Mouse (Mus musculus) large intestine, adult 2 months (tissue): Measurements from ENCODE around the gene Pth2. TPM values are rescaled to one million over a fixed set of nuclear protein-coding genes. Genes with fewer than 3 reads are reported as not detected.

Experiments used
- DNase-seq: peaks from one replicate; pipeline ENCODE4 v3.0.0-alpha.2; 2012; ENCODE audit warnings: low read depth, low spot score
- WGBS: fragments of 180-500 bp; shearing (Covaris S2); methylation state at CpG from one replicate; pipeline ENCODE4 v1.1.7; 2018; 5-methylcytosine and 5-hydroxymethylcytosine counted together
- polyA plus RNA-seq: library from polyadenylated mRNA; depleted of rRNA; stranded (reverse); fragments of >200 nt; gene quantifications from 2 replicates; pipeline ENCODE4 v1.2.3, GENCODE M21; 2012; rRNA removed

The Pth2 gene
- polyA plus RNA-seq, 1 experiment: not detected

DNA sequence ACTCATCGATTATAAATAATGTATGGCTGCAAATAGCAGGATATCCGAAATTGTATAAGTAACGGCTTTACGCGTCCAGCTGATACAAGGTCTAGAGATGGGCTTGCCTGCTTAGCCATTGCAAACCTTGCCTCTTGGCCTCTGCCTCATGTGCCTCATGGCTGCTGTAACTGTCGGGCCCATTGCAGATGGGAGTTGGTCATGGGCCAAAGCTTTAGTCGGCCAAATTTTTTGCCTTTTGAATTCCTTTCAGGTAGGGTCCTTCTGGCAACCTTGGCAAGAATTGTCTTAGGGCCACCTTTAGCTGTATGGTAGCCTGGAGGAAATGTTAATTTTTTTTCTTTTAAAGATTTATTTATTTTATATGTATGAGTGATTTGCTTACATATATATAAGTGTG is 44.0 kb downstream of the Pth2 start:
- WGBS: 87% methylated on average over 7 of the region's 7 CpGs

DNA sequence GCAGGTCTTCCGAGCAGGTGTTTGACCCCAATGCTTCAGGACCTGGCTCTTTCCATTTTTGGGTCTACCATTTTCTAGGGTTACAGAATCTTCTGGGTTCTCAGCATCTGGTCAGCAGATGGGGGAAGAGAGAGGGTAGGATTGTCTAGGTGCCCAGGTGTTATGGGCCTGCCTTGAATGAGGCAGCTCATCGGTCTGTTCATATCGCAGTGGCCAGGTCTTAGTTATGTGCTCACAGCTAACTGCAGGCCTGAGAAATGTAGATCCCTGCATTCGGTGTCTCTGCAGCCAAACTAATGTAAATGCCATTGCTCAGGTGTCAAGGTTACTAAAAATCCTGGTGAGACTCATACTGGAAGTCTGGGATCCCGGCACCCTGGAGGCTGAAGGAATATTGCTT is 45.6 kb downstream of the Pth2 start:
- 87% methylated on average over 5 of the region's 5 CpGs for WGBS
- DNase-seq: no peak

More for the DNA sequence above, 44.0 kb downstream of the Pth2 start:
- no peak for DNase-seq

DNA sequence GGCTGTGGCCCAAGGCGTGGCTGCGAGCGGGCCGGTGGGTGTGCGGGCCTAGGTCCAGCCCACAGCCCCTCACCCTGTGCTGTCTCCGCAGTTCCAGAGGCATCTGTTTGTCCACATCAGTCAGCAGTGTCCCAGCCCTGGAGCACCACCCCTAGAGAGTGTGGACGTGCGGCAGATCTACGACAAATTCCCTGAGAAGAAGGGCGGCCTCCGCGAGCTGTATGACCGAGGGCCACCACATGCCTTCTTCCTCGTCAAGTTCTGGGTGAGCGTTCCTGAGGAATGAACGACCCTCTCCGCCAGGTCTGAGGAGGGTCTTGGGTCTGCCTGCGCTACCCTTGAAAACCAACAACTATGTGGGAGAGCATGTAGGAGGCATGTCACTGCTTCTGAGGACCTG is 47.8 kb downstream of the Pth2 start:
- no peak for DNase-seq
- 95% methylated on average over 18 of the region's 18 CpGs for WGBS

DNA sequence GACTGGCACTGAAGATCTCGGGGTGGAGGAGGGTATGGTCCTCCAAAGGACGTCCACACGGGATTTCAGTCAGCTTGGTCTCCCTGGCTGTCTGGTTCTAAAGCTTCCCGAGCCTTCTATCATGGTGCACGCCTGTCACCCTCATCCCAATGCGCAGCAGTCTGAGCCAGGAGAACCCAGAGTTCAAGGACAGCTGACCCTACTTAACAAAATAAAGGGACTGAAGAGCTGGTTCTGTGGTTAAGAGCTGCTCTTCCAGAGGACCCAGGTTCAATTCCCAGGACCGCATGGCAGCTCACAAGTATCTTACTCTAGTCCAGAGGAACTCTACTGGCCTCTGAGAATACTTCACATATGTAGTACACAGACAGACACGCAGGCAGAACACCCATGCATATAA is 48.3 kb downstream of the Pth2 start:
- WGBS: 91% methylated on average over 8 of the region's 8 CpGs
- no peak for DNase-seq

DNA sequence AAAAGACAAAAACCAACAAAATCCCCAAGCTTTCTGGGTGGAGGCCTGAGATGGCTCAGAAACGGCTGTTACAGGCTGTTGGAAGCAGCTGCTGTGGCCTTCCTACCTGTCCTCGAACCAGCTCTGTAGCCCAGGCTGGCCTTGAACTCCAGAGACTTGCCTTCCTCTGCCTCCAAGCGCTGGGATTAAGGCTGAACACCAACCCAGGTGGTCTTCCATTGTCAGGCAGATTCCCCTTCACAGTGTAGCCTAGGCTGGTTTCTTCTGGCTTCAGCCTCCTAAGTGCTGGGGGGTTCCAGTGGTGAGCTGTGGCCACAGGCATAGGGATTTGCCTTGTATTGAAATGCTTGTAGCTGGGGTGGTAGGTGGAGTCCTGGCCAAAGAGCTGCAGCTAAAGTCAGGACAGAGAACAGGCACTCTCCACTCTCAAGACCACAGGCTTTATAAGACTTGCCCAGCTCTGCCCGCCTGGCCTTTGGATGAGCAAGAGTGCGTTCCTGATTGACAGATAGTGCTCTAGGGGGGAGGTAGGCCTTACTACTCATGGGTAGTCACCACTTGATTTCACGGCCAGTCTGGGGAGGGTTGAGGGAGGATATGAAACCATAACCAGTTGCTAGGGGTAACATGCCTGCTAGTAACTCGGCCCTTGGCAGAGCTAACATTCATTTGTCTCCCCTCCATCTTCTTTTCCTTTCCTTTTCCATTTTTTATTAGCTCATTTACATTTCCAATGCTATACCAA is 48.8 kb downstream of the Pth2 start:
- DNase-seq: no peak

DNA sequence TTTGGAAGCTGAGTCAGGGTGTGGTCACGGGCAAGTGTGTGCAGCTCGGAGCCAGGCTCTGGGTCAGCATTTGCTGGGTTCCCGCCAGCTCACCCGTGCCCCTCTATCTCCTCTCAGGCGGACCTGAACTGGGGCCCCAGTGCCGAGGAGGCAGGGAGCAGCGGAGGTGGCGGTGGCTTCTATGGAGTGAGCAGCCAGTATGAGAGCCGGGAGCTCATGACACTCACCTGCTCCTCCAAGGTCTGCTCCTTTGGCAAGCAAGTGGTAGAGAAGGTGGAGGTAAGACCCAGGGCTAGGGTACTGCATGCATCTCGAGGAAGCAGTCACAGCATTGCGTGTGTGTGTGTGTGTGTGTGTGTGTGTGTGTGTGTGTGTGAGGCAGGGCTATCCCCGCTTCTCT is 50.4 kb downstream of the Pth2 start:
- no peak for DNase-seq

More for the DNA sequence above, 48.8 kb downstream of the Pth2 start:
- WGBS: 88% methylated on average over 7 of the region's 7 CpGs

More for the DNA sequence above, 50.4 kb downstream of the Pth2 start:
- 89% methylated on average over 12 of the region's 12 CpGs for WGBS

Other genes starting within 250 kb of the Pth2 start
- gene Tsks, start 237.8 kb upstream of the Pth2 start, polyA plus RNA-seq: not detected in 2 replicates
- gene Cpt1c, start 206.1 kb upstream of the Pth2 start, polyA plus RNA-seq: 4.2 and 5.9 TPM in 2 replicates
- 167 and 188 TPM in 2 replicates for gene Prmt1, start 194.4 kb upstream of the Pth2 start, polyA plus RNA-seq
- 107 and 110 TPM in 2 replicates for gene Irf3, start 183.3 kb upstream of the Pth2 start, polyA plus RNA-seq
- 20.8 and 23.3 TPM in 2 replicates for gene Bcl2l12, start 182.3 kb upstream of the Pth2 start, polyA plus RNA-seq
- 32.3 and 44.7 TPM in 2 replicates for gene Scaf1, start 164.6 kb upstream of the Pth2 start, polyA plus RNA-seq
- 112 and 124 TPM in 2 replicates for gene Rras, start 163.0 kb upstream of the Pth2 start, polyA plus RNA-seq
- 5.4 and 6.2 TPM in 2 replicates for gene Prr12, start 128.1 kb upstream of the Pth2 start, polyA plus RNA-seq
- 52.4 and 66.9 TPM in 2 replicates for gene Nosip, start 118.6 kb upstream of the Pth2 start, polyA plus RNA-seq
- 77.3 and 92.5 TPM in 2 replicates for gene Prrg2, start 118.3 kb upstream of the Pth2 start, polyA plus RNA-seq
- gene Rcn3, start 88.8 kb upstream of the Pth2 start, polyA plus RNA-seq: 44.3 and 48.6 TPM in 2 replicates
- gene Fcgrt, start 77.1 kb upstream of the Pth2 start, polyA plus RNA-seq: 75.3 and 85.1 TPM in 2 replicates
- gene Rps11, start 56.6 kb upstream of the Pth2 start, polyA plus RNA-seq: 407 and 500 TPM in 2 replicates
- gene Rpl13a, start 52.2 kb upstream of the Pth2 start, polyA plus RNA-seq: 2,093 and 2,372 TPM in 2 replicates
- gene Gm45713, start 44.8 kb upstream of the Pth2 start, polyA plus RNA-seq: 0.78 and 1.1 TPM in 2 replicates
- gene Flt3l, start 44.6 kb upstream of the Pth2 start, polyA plus RNA-seq: 30.5 and 38.2 TPM in 2 replicates
- 62.5 and 65.5 TPM in 2 replicates for gene Pih1d1, start 26.7 kb upstream of the Pth2 start, polyA plus RNA-seq
- 152 and 159 TPM in 2 replicates for gene Aldh16a1, start 26.4 kb upstream of the Pth2 start, polyA plus RNA-seq
- gene Slc17a7, start 17.0 kb upstream of the Pth2 start, polyA plus RNA-seq: 0.07 and 0.11 TPM in 2 replicates
- gene Gfy, start 1.4 kb upstream of the Pth2 start, polyA plus RNA-seq: not detected in 2 replicates
- gene Ccdc155, start 23.9 kb downstream of the Pth2 start, polyA plus RNA-seq: 0.09 TPM in 1 of 2 replicates, not detected in the other
- 0.47 and 0.67 TPM in 2 replicates for gene Dkkl1, start 31.2 kb downstream of the Pth2 start, polyA plus RNA-seq
- 8.9 and 11.4 TPM in 2 replicates for gene Tead2, start 34.8 kb downstream of the Pth2 start, polyA plus RNA-seq
- gene Cd37, start 58.1 kb downstream of the Pth2 start, polyA plus RNA-seq: 57.3 and 66.8 TPM in 2 replicates
- not detected in 2 replicates for gene Slc6a16, start 60.1 kb downstream of the Pth2 start, polyA plus RNA-seq
- not detected in 2 replicates for gene Slc6a21, start 96.5 kb downstream of the Pth2 start, polyA plus RNA-seq
- gene Trpm4, start 152.8 kb downstream of the Pth2 start, polyA plus RNA-seq: 182 and 185 TPM in 2 replicates
- gene Hrc, start 154.3 kb downstream of the Pth2 start, polyA plus RNA-seq: 0.40 and 0.67 TPM in 2 replicates
- 47.1 and 70.3 TPM in 2 replicates for gene Ppfia3, start 186.0 kb downstream of the Pth2 start, polyA plus RNA-seq
- gene Lin7b, start 189.6 kb downstream of the Pth2 start, polyA plus RNA-seq: 4.5 and 7.9 TPM in 2 replicates
- 102 and 165 TPM in 2 replicates for gene Snrnp70, start 214.7 kb downstream of the Pth2 start, polyA plus RNA-seq
- gene Kcna7, start 224.7 kb downstream of the Pth2 start, polyA plus RNA-seq: 0.06 TPM in 1 of 2 replicates, not detected in the other
- gene Ntf5, start 232.7 kb downstream of the Pth2 start, polyA plus RNA-seq: 0.10 and 0.16 TPM in 2 replicates
- gene Lhb, start 239.8 kb downstream of the Pth2 start, polyA plus RNA-seq: not detected in 2 replicates